Mouse (Mus musculus): ENCODE measurements around the gene Eogt.

The Eogt gene

GRCm38 (mm10) chr6:97148383-97149251 is at the start of gene Eogt:
Eogt (minus strand) TSS chr6:97149182.
- peak; percentile 55 to 56 for DNase-seq (ENCODE audit: low spot score in 2 of 2)

GRCm38 (mm10) chr6:97179367-97179828 is 30.4 kb upstream of the Eogt start:
- peak in 1 of 2 experiments; percentile 23 for DNase-seq (ENCODE audit: low spot score in 2 of 2)

GRCm38 (mm10) chr6:97178491-97179366 is 29.7 kb upstream of the Eogt start, which contains the start of gene Tmf1:
Tmf1 (minus strand) TSS chr6:97179122.
- peak; percentile 93 to 96 for DNase-seq (ENCODE audit: low spot score in 2 of 2)

- DNase-seq (ENCODE audit: low spot score in 2 of 2) = no peak
These were observed 26.7 kb upstream of the Eogt start for GRCm38 (mm10) chr6:97175716-97176115.

GRCm38 (mm10) chr6:97150156-97150555 is 1.2 kb upstream of the Eogt start:
- DNase-seq (ENCODE audit: low spot score in 2 of 2) = no peak

- no peak for DNase-seq (ENCODE audit: low spot score in 2 of 2)
These were observed 739 bp upstream of the Eogt start for GRCm38 (mm10) chr6:97149721-97150120.

- DNase-seq (ENCODE audit: low spot score in 2 of 2) = no peak
These were observed 1.1 kb downstream of the Eogt start for GRCm38 (mm10) chr6:97147755-97148382.

- no peak for DNase-seq (ENCODE audit: low spot score in 2 of 2)
These were observed 3.8 kb downstream of the Eogt start for GRCm38 (mm10) chr6:97145156-97145555.

- DNase-seq (ENCODE audit: low spot score in 2 of 2) = no peak
These were observed 4.6 kb downstream of the Eogt start for GRCm38 (mm10) chr6:97144359-97144758.

GRCm38 (mm10) chr6:97142611-97143010 is 6.4 kb downstream of the Eogt start:
- DNase-seq (ENCODE audit: low spot score in 2 of 2) = no peak

GRCm38 (mm10) chr6:97141811-97142210 is 7.2 kb downstream of the Eogt start:
- no peak for DNase-seq (ENCODE audit: low spot score in 2 of 2)

GRCm38 (mm10) chr6:97132707-97133303 is 16.2 kb downstream of the Eogt start:
- DNase-seq (ENCODE audit: low spot score in 2 of 2) = no peak

GRCm38 (mm10) chr6:97131808-97132207 is 17.2 kb downstream of the Eogt start:
- no peak for DNase-seq (ENCODE audit: low spot score in 2 of 2)

- no peak for DNase-seq (ENCODE audit: low spot score in 2 of 2)
These were observed 18.0 kb downstream of the Eogt start for GRCm38 (mm10) chr6:97130979-97131378.

GRCm38 (mm10) chr6:97124336-97125010 is 24.5 kb downstream of the Eogt start:
- DNase-seq (ENCODE audit: low spot score in 2 of 2) = peak in 1 of 2 experiments; percentile 9

- DNase-seq (ENCODE audit: low spot score in 2 of 2) = no peak
These were observed 28.1 kb downstream of the Eogt start for GRCm38 (mm10) chr6:97120922-97121321.

GRCm38 (mm10) chr6:97118327-97118726 is 30.7 kb downstream of the Eogt start:
- DNase-seq (ENCODE audit: low spot score in 2 of 2) = no peak

GRCm38 (mm10) chr6:97116896-97117295 is 32.1 kb downstream of the Eogt start:
- DNase-seq (ENCODE audit: low spot score in 2 of 2) = no peak

- DNase-seq (ENCODE audit: low spot score in 2 of 2) = no peak
These were observed 34.2 kb downstream of the Eogt start for GRCm38 (mm10) chr6:97114821-97115220.

GRCm38 (mm10) chr6:97112177-97112576 is 36.8 kb downstream of the Eogt start:
- no peak for DNase-seq (ENCODE audit: low spot score in 2 of 2)

GRCm38 (mm10) chr6:97106777-97107176 is 42.2 kb downstream of the Eogt start:
- DNase-seq (ENCODE audit: low spot score in 2 of 2) = peak in 1 of 2 experiments; percentile 30
